Mouse (Mus musculus): Measurements from ENCODE around the gene Fstl3. TPM values are rescaled to one million over a fixed set of nuclear protein-coding genes. Genes with fewer than 3 reads are reported as not detected.

Fstl3 gene
- total and polyA plus RNA-seq, 2 experiments from 2014 or later: 13.2 to 28.0 TPM

DNA sequence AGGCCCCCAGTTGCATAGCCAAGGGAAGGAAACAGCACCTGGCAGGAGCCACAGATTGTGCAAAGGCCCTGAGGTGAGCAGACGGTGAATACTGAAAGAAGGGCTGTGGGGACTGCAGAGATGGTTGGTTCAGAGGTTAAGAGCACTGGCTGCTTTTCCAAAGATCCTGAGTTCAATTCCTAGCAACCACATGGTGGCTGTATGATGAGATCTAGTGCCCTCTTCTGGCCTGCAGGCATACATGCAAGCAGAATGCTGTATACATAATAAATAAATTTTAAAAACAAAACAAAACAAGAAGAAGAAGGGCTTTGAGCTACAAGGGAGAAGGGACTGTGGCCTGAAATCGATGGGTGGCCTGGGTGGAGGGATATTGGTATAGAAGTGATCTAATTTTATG lies 40.0 kb downstream of the Fstl3 start:
- H3K36me3 ChIP-seq (replicated peaks; ENCODE audit: control insufficient read depth, insufficient read depth, low read length): peaks cover 25% of the 10 kb centered on the region
- no peak for ATAC-seq (ENCODE audit: insufficient read depth, low read depth)
- peak; percentile 42 for TF ChIP-seq CTCF (IDR thresholded peaks at IDR 0.05; ENCODE audit: low read depth)
- no peak for TF ChIP-seq EP300 (IDR thresholded peaks at IDR 0.05; ENCODE audit: low read depth)
- 71% methylated on average over 2 of the region's 2 CpGs for WGBS
- no peaks in the 10 kb centered on the region for H3K4me1 ChIP-seq (ENCODE audit: control insufficient read depth, insufficient read depth)
- no peaks in the 10 kb centered on the region for H3K9me3 ChIP-seq (replicated peaks; ENCODE audit: control insufficient read depth, low read length)
- H3K9ac ChIP-seq (replicated peaks; ENCODE audit: low read depth, low read length): no peak overlapping the region
- DNase-seq (ENCODE audit: low spot score): no peak
- H3K27me3 ChIP-seq (ENCODE audit: control insufficient read depth, insufficient read depth, low read length): no peaks in the 10 kb centered on the region
- H3K4me2 ChIP-seq (ENCODE audit: low read depth, low read length): no peak overlapping the region
- no peak overlapping the region for H3K27ac ChIP-seq (ENCODE audit: low read depth)
- no peak overlapping the region for H3K4me3 ChIP-seq (ENCODE audit: low read depth, low read length)

DNA sequence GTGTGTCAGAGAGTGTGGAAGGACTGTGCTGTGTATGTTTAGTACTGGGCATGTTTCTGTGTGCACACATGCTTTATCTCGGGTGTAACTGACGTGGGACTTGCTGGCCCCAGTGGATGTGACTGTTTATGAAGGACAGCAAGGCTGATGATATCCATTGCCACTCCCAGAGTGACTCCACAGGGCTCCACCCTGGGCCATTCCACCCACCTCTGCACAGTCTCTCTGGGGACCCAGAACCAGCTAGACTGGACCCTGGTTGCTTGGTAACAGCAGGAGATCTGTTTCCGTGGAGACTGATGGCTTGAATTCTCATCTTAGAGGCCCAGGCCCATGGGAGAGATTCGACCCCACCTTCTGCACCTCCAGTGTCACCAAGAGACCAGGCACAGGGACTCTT lies 41.2 kb downstream of the Fstl3 start:
- ATAC-seq (ENCODE audit: insufficient read depth, low read depth) (no peak), DNase-seq (ENCODE audit: low spot score) (no peak)
- no peak overlapping the region for H3K4me2 ChIP-seq (ENCODE audit: low read depth, low read length)
- H3K27ac ChIP-seq (ENCODE audit: low read depth): no peak overlapping the region
- H3K4me3 ChIP-seq (ENCODE audit: low read depth, low read length): no peak overlapping the region
- peaks cover 25% of the 10 kb centered on the region for H3K36me3 ChIP-seq (replicated peaks; ENCODE audit: control insufficient read depth, insufficient read depth, low read length)
- no peaks in the 10 kb centered on the region for H3K4me1 ChIP-seq (ENCODE audit: control insufficient read depth, insufficient read depth)
- WGBS: 64% methylated on average over 4 of the region's 4 CpGs
- H3K27me3 ChIP-seq (ENCODE audit: control insufficient read depth, insufficient read depth, low read length): no peaks in the 10 kb centered on the region
- no peak for TF ChIP-seq CTCF (IDR thresholded peaks at IDR 0.05; ENCODE audit: low read depth)
- TF ChIP-seq EP300 (IDR thresholded peaks at IDR 0.05; ENCODE audit: low read depth): no peak
- no peak overlapping the region for H3K9ac ChIP-seq (replicated peaks; ENCODE audit: low read depth, low read length)
- H3K9me3 ChIP-seq (replicated peaks; ENCODE audit: control insufficient read depth, low read length): no peaks in the 10 kb centered on the region

DNA sequence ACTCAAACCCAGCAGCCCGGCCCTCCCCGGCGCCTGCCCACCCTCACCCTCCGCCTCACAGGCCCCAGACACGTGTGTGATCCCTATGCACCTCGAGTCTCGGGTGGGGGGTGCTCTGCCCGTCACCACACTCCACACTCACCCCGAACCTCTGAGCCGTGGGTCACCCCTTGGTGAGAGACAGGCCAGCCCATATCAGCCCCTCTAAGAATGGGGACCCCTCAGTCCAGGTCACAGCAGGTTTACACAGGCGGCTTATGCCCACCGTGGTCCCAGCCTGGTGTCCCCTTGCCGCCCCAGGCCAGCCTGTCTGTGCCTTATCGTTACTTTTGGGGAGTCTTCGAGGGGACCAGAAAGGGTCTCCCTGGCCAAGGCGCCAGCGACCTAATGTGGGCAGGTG lies 42.5 kb downstream of the Fstl3 start:
- 87% methylated on average over 17 of the region's 17 CpGs for WGBS
- Histone ChIP-seq H3K4me3 (ENCODE audit: low read depth, low read length) (no peak overlapping the region), H3K4me1 (ENCODE audit: control insufficient read depth, insufficient read depth) (peaks cover 3% of the 10 kb centered on the region; the same call in 1 of the 2 replicates), H3K36me3 (replicated peaks; ENCODE audit: control insufficient read depth, insufficient read depth, low read length) (peaks cover 25% of the 10 kb centered on the region), H3K9ac (replicated peaks; ENCODE audit: low read depth, low read length) (no peak overlapping the region), H3K27ac (ENCODE audit: low read depth) (no peak overlapping the region), H3K4me2 (ENCODE audit: low read depth, low read length) (no peak overlapping the region), H3K9me3 (replicated peaks; ENCODE audit: control insufficient read depth, low read length) (no peaks in the 10 kb centered on the region), H3K27me3 (ENCODE audit: control insufficient read depth, insufficient read depth, low read length) (no peaks in the 10 kb centered on the region)
- ATAC-seq (ENCODE audit: insufficient read depth, low read depth) (no peak), DNase-seq (ENCODE audit: low spot score) (no peak)
- TF ChIP-seq EP300 (IDR thresholded peaks at IDR 0.05; ENCODE audit: low read depth) (no peak), CTCF (IDR thresholded peaks at IDR 0.05; ENCODE audit: low read depth) (no peak)

DNA sequence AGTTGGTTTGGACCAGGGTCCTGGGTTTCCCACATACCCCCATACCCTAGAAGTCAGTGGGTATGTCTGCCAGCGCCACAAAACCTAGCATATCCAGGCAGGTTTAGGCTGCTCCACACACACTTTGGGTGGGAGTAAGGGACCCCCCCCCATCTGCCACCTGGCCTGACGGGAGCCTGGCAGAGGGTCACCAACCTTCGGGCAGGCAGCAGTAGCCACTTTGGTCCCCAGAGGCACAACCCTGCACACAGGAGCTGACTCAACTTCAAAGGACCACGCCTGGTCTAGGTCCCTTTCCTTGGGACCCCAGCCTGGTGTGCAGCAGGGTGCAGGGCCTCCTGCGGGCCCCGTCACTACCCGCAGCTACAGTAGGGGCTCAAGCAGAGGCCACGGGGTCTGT lies 43.2 kb downstream of the Fstl3 start:
- no peak overlapping the region for H3K27ac ChIP-seq (ENCODE audit: low read depth)
- H3K4me3 ChIP-seq (ENCODE audit: low read depth, low read length): no peak overlapping the region
- no peak overlapping the region for H3K9ac ChIP-seq (replicated peaks; ENCODE audit: low read depth, low read length)
- 74% methylated on average over 8 of the region's 8 CpGs for WGBS
- DNase-seq (ENCODE audit: low spot score): no peak
- no peak for ATAC-seq (ENCODE audit: insufficient read depth, low read depth)
- peaks cover 3% of the 10 kb centered on the region; the same call in 1 of the 2 replicates for H3K4me1 ChIP-seq (ENCODE audit: control insufficient read depth, insufficient read depth)
- H3K4me2 ChIP-seq (ENCODE audit: low read depth, low read length): no peak overlapping the region
- no peaks in the 10 kb centered on the region for H3K9me3 ChIP-seq (replicated peaks; ENCODE audit: control insufficient read depth, low read length)
- peaks cover 24% of the 10 kb centered on the region for H3K36me3 ChIP-seq (replicated peaks; ENCODE audit: control insufficient read depth, insufficient read depth, low read length)
- no peaks in the 10 kb centered on the region for H3K27me3 ChIP-seq (ENCODE audit: control insufficient read depth, insufficient read depth, low read length)
- TF ChIP-seq CTCF (IDR thresholded peaks at IDR 0.05; ENCODE audit: low read depth) (no peak), EP300 (IDR thresholded peaks at IDR 0.05; ENCODE audit: low read depth) (no peak)

DNA sequence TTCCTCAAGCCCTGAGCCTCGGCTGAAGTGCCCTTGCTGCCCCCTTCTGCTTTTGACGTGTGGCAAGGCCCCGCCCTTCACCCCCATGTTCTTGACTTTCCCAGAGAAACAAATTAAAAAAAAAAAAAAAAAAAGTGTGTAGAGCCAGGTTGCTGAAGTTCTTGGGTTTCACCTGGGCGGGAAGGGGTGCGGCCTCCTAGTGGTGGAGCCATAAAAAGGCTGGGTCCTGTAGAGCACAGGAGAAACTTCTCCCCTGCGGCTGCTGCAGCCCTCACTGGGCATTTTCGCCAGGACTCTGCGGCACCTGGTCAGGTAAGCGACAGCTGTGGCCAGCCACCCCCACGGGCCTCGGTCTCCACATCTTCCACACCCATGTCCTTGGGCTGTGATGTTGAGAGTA lies 43.7 kb downstream of the Fstl3 start, which contains the start of gene Misp:
TSS of gene Misp (plus strand) at position 208 of the 400 bp plus-strand sequence.
- Histone ChIP-seq H3K9ac (replicated peaks; ENCODE audit: low read depth, low read length) (no peak within 1 kb of the TSS), H3K4me3 (ENCODE audit: low read depth, low read length) (no peak within 1 kb of the TSS), H3K4me1 (ENCODE audit: control insufficient read depth, insufficient read depth) (peaks cover 3% of the 10 kb centered on the region; the same call in 1 of the 2 replicates), H3K9me3 (replicated peaks; ENCODE audit: control insufficient read depth, low read length) (no peaks in the 10 kb centered on the region), H3K27me3 (ENCODE audit: control insufficient read depth, insufficient read depth, low read length) (no peaks in the 10 kb centered on the region), H3K27ac (ENCODE audit: low read depth) (no peak within 1 kb of the TSS), H3K4me2 (ENCODE audit: low read depth, low read length) (no peak within 1 kb of the TSS), H3K36me3 (replicated peaks; ENCODE audit: control insufficient read depth, insufficient read depth, low read length) (peaks cover 19% of the 10 kb centered on the region)
- WGBS: 67% methylated on average over 11 of the region's 11 CpGs
- ATAC-seq (ENCODE audit: insufficient read depth, low read depth): no peak
- no peak for DNase-seq (ENCODE audit: low spot score)
- TF ChIP-seq CTCF (IDR thresholded peaks at IDR 0.05; ENCODE audit: low read depth): no peak
- no peak for TF ChIP-seq EP300 (IDR thresholded peaks at IDR 0.05; ENCODE audit: low read depth)

DNA sequence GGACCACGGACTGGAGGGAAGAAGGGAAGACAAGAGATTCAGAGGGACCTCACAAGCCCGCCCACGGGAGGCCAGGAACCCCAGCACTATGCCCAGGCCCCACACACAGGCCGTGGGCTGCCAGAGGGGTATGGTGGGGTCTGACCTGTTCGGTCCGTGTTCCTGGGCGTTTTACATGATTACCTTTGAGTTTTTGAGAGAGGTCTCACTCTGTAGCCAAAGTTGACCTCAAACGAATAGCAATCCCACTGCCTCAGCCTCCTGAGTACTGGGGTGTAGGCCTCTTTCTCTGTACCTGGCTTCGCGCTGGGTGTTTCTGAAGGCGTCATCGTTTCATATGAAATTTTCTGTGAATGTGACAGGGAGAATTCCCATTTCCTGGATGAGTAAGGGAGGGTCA lies 44.7 kb downstream of the Fstl3 start:
- TF ChIP-seq CTCF (IDR thresholded peaks at IDR 0.05; ENCODE audit: low read depth) (no peak), EP300 (IDR thresholded peaks at IDR 0.05; ENCODE audit: low read depth) (no peak)
- no peak overlapping the region for H3K4me3 ChIP-seq (ENCODE audit: low read depth, low read length)
- no peaks in the 10 kb centered on the region for H3K9me3 ChIP-seq (replicated peaks; ENCODE audit: control insufficient read depth, low read length)
- H3K4me1 ChIP-seq (ENCODE audit: control insufficient read depth, insufficient read depth): peaks cover 3% of the 10 kb centered on the region; the same call in 1 of the 2 replicates
- ATAC-seq (ENCODE audit: insufficient read depth, low read depth) (no peak), DNase-seq (ENCODE audit: low spot score) (no peak)
- H3K27me3 ChIP-seq (ENCODE audit: control insufficient read depth, insufficient read depth, low read length): no peaks in the 10 kb centered on the region
- peaks cover 11% of the 10 kb centered on the region for H3K36me3 ChIP-seq (replicated peaks; ENCODE audit: control insufficient read depth, insufficient read depth, low read length)
- no peak overlapping the region for H3K4me2 ChIP-seq (ENCODE audit: low read depth, low read length)
- no peak overlapping the region for H3K9ac ChIP-seq (replicated peaks; ENCODE audit: low read depth, low read length)
- no peak overlapping the region for H3K27ac ChIP-seq (ENCODE audit: low read depth)
- WGBS: 91% methylated on average over 11 of the region's 12 CpGs

Measured in heart, postnatal 0 days (tissue).